Mouse (Mus musculus) c-Kit-positive CD71-positive TER-119-positive erythroid progenitor cells, embryonic 14.5 days (primary cell): ENCODE measurements around the gene Tbcel.

ENCODE experiments used
- DNase-seq: peaks from one replicate; pipeline ENCODE4 v3.0.0-alpha.2; 2013; ENCODE audit warnings: low spot score

Gene Tbcel

DNA sequence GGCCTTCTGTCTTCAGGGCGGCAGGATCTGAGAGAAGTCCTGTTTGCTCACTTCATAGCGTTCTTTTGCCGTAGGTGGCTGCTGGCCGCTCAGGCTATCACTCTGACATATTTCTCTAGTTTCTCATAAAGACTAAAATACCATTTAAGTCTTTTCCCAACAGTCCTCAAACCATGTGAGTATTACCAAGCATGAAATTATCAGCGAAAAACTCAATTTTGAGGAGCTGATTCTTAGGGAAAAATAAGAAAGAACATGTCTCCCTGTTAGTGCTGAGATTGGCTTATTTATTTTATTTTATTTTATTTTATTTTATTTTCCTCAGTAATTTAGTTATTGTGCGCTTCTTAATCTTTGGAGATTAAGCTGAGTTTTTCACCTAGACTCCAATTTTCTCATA is at the start of gene Tbcel:
Gene Tbcel, minus strand, starts transcription at position 101 of the 400 bp plus-strand sequence.
- no peak for DNase-seq

GRCm38 (mm10) chr9:42555186-42555585 is 47.6 kb upstream of the Tbcel start:
- DNase-seq, result no peak

GRCm38 (mm10) chr9:42550116-42550515 is 42.5 kb upstream of the Tbcel start:
- DNase-seq, result peak; percentile 15

- DNase-seq, result no peak
Observed at GRCm38 (mm10) chr9:42548981-42549380, 41.4 kb upstream of the Tbcel start.

DNA sequence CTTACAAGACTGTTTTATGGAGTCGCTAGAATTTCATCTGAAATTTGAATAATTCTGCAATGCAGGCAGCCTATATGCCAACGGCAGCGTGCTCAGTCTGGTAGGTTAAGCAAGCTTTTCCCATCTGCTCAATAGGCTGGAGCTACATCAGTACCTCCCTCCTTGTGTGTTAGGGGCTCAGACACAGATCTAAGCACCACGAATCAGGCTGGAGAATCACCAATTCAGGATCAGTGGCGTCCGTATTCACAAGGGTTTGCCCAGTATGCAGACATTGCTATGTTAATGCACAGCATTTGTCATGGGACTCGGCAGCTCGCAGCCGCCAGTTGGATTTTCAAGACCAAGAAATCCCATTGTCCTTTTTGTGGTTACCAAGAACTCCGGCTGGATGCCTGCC is 36.9 kb upstream of the Tbcel start:
- DNase-seq, result no peak

- DNase-seq, result no peak
Observed at GRCm38 (mm10) chr9:42533491-42533890, 25.9 kb upstream of the Tbcel start.

DNA sequence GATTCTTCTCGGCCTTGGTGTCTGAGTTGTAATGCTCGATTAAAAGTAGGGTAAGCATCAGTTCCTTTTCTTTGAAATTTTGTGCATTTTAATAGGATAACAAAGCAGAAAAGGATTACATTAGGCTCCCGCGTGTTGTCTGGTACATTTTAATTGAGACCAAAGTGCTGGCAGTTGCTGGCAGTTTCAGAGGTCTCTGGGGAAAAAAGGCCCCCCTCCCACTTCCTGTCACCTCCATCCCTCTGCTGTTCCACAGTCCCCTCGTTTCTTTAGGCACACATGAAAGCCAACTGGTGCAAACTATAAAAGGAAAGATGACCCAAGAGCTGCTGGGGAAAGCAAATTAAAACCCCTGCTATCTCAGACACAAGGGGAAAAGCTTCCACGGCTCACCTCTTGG is 25.4 kb upstream of the Tbcel start:
- no peak for DNase-seq

- DNase-seq, result no peak
Observed at GRCm38 (mm10) chr9:42531951-42532350, 24.3 kb upstream of the Tbcel start.

GRCm38 (mm10) chr9:42530221-42531152 is 22.9 kb upstream of the Tbcel start:
- DNase-seq, result no peak

DNA sequence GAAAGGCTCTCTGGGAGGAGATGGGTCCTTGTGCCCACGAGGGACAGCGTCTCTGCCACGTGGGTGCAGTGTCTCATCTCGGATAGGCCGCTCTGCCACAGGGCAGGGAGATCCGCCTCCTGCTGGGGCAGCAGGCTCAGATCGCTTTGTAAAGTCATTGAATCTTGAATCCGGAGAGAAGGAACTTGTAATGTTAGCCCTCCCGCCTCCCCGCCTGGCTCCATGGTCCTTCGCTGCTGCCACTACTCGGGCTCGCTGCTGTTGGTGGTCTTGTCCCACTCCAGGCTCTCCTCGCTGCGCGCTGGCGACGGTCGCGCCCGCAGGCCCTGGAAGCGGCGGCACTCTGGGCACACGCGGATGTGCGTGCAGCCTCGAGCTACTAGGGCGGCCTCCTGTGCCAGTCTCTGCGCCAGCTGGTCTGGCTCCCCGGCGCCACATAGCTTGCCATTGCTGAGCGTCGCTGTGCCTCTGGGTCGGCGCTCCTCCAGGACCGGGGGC is 13.0 kb upstream of the Tbcel start:
- no peak for DNase-seq

GRCm38 (mm10) chr9:42518163-42518562 is 10.6 kb upstream of the Tbcel start:
- no peak for DNase-seq

- DNase-seq, result no peak
Observed at GRCm38 (mm10) chr9:42513159-42513558, 5.5 kb upstream of the Tbcel start.

GRCm38 (mm10) chr9:42512312-42512711 is 4.7 kb upstream of the Tbcel start:
- no peak for DNase-seq

DNA sequence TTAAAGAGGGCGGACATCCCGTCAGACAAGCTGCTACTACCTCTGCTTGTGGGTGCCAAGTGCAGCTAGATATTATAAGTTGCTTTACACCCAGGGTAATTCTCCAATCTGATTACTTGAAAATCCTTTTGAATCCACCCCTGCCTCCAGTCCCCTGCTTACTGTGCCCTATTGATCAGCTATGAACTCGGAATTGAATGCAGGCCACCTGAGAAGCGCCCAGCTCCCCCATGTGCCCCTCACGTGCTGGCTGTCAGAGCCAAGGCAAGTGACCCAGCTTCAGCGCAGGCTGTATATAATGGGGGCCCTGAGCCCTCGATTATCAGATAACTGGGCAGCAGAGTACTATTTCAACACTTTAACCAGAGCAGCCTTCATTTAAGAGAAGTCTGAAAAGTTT is 626 bp upstream of the Tbcel start:
- no peak for DNase-seq

GRCm38 (mm10) chr9:42507022-42507421 is 587 bp downstream of the Tbcel start:
- DNase-seq, result no peak

DNA sequence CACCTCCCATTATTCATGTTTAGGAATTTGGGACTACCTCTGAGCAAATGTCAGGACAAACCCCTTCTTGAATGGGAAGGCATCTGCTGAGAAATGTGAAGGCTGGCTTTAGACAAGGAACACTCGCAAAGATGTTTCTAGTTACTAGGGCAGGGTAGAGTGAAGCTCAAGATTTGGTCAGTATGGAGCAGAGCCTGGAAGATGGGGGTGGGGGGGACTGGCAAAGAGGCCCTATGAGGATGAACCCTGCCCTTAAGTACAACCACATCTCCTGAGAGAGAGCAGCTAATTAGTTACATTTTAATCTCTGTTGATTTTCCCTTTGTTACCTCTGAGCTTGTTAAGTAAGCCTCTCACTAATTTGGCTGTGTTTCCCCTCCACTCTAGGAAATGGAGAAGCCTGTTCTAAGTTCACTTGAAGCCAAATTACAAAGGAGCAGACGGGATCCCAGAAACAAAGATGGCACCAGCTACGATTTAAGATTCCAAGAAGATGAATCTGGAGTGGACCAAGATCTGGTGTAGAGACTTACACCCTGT is 2.6 kb downstream of the Tbcel start:
- DNase-seq, result no peak

DNA sequence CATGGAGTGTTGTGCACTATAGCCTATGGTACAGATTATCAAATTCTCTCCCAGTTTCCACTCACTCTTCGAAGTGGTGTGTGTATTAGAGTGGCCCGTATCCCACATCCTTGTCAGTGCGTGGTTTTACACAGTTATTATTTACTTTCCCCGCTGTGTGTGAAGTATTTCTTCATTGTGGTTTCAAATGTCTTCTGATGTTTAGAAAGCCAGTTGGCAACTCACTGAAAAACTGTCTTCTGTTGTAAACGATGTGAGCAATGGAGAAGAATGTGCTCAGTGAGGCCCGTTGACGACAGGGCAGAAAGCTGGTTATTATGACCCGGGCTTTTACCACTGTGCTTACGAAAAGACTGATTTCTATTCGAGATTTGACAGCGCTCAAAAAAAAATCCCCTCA is 3.0 kb downstream of the Tbcel start:
- DNase-seq, result no peak

DNA sequence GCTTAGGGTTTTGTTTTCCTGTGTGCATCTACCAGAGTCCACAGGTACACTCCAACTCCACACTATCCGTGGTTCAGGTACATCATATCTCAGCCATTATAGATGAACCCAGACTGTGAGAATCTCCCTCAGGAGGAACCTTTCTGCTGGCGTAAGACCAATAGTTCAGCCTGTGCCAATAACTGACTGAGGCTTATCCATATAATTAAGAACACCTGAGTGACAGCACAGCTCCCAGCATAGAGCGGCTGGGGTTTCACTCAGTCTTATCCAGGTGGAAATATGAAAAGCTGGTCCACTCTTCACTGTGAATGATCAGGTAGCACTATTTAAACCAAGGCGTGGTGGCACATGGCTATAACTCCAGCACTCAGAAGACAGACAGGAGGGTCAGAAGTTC is 3.9 kb downstream of the Tbcel start:
- no peak for DNase-seq

DNA sequence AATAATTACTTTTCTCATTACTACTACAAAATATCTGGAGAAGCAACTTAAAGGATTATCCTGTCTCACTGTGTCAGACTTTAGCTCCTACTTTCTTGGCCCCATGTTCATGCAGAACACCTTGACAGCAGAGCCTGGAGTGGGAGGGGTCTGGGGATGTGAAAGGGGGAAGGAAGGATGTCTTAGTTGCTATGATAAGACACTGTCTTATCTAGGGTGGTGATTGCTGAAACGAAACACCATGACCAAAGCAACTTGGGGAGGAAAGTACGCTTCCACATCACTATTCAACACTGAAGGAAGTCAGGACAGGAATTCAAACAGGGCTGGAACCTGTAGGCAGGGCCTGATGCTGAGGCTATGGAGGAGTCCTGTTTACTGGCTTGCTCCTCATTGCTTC is 11.3 kb downstream of the Tbcel start:
- DNase-seq, result no peak

DNA sequence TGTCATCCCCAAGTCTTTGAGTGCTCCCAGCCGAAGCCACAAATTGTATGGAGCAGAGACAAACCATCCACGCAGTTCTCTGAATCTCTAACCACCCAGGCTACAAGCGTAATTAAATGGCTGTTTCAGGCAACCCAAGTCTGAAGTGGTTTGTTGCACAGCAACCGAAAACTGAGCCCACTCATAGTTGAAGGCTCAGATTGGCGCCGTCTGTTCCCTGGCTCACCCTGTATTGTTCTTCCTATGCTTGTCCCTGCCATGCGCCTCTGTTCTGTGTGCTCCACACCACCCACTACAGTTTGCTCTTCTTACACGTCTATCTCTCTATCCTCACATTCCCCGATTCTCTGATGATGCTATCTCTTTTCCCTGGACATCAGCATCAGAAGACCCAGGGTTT is 15.8 kb downstream of the Tbcel start:
- no peak for DNase-seq

DNA sequence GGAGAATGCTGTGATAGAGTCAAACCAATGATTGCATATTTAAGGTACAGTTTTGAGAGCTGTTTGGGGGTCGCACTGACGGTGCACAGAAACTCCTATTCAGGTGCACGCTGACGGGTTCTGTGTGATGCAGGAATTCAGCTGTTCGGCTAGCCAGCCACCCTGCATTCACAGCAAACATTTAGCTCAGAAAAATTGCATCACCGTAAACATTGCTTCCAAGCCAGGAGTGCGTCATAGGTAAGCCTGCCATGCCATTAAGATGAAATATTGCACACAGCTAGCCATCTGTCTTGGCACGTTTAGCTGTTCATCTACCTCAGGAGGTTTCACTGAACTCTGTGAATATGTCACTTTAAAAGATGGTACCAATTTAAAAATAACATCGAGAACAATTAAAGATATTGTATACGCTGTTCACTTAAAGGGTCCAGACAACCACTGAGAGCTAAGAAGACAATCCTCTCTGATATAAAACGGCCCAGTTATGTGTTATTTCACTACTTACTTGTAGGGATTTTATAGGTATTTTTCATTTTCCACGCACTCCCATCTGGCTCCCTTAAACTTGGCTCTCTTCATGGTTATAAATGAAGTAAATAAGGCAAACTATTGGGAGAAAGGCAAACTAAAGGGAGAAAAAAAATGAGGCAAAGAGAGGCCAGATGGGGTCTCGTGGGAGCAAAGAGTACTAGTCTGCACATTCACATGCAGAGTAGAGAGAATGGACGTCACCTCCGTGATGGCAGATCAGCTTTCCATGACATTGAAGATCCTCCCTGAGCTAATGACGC is 16.8 kb downstream of the Tbcel start:
- DNase-seq, result no peak

DNA sequence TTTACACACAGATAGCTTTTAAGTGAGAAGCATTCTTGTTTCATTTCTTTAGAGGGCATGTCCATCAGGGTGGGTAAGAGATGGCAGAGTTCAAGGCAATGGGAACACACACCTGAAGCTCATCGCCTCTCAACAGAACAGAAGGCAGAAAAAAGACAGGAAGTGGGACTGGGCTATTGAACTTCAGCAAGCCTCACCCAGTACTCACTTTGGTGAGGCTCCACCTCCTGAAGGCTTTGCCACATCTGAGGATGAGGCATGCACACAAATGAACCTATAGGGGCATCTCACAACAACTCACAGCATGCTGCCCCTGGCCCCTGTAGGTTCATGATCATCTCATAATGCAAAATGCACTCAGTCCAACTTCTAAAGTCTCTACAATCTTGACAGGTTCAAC is 19.5 kb downstream of the Tbcel start:
- DNase-seq, result no peak

- DNase-seq, result no peak
Observed at GRCm38 (mm10) chr9:42486913-42487312, 20.7 kb downstream of the Tbcel start.
